Mouse (Mus musculus) c-Kit-positive CD71-negative TER-119-negative erythroid progenitor cells, embryonic 14.5 days (primary cell): ENCODE data around the gene Cd79b.
A peak's percentile ranks its signal among the peaks of the same experiment; 100 is the strongest.

ENCODE experiments used
- DNase-seq: peaks from one replicate; pipeline ENCODE4 v3.0.0-alpha.2; 2013; ENCODE audit warnings: low read depth

Cd79b gene

GRCm38 (mm10) chr11:106273811-106274210, 40.8 kb downstream of the Cd79b start:
- DNase-seq, result no peak

- no peak for DNase-seq
Observed at GRCm38 (mm10) chr11:106273311-106273684, 41.3 kb downstream of the Cd79b start.

GRCm38 (mm10) chr11:106272644-106273310, 41.8 kb downstream of the Cd79b start, which contains the start of gene Smarcd2:
Gene Smarcd2 (minus strand): TSS chr11:106272972.
- peak; percentile 97 for DNase-seq

- no peak for DNase-seq
Observed at GRCm38 (mm10) chr11:106271794-106272643, 42.5 kb downstream of the Cd79b start.

GRCm38 (mm10) chr11:106271131-106271793, 43.3 kb downstream of the Cd79b start:
- DNase-seq, result no peak

GRCm38 (mm10) chr11:106269060-106269431, 45.5 kb downstream of the Cd79b start:
- DNase-seq, result peak; percentile 30

- DNase-seq, result no peak
Observed at GRCm38 (mm10) chr11:106268326-106269059, 46.1 kb downstream of the Cd79b start.

GRCm38 (mm10) chr11:106267871-106268270, 46.7 kb downstream of the Cd79b start:
- DNase-seq, result no peak

- no peak for DNase-seq
Observed at GRCm38 (mm10) chr11:106267311-106267852, 47.2 kb downstream of the Cd79b start.

- DNase-seq, result no peak
Observed at GRCm38 (mm10) chr11:106266431-106266830, 48.1 kb downstream of the Cd79b start.

- DNase-seq, result no peak
Observed at GRCm38 (mm10) chr11:106265570-106265969, 49.0 kb downstream of the Cd79b start.

GRCm38 (mm10) chr11:106264988-106265387, 49.6 kb downstream of the Cd79b start:
- DNase-seq, result no peak

- no peak for DNase-seq
Observed at GRCm38 (mm10) chr11:106263963-106264362, 50.6 kb downstream of the Cd79b start.
